Mouse (Mus musculus): ENCODE measurements around the gene Marveld3.

The Marveld3 gene

GRCm38 (mm10) chr8:109961693-109962367 is at the start of gene Marveld3:
TSS of gene Marveld3 (minus strand) at chr8:109962203.
- peak; percentile 85 to 91 for DNase-seq

DNA sequence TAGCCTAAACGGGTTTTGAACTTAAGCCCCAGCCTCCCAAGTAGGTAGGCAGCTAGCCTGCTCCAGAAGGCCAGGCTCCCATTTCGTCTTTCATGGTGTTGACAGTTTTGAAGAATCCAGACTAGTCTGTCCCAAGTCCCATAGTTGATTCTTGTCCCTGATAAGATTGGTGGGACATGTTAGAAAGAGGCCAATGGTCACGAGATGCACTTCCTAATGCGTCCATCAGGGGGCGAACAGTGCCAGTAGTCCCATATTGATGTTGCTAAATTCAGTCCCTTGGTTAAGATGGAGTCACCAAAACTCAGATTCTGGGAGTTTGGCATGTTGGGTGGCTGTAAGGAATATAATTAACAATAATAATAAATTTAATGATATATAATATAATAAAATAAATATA is 48.9 kb upstream of the Marveld3 start:
- peak; percentile 57 to 71 for DNase-seq

GRCm38 (mm10) chr8:110008995-110009446 is 47.0 kb upstream of the Marveld3 start:
- DNase-seq: no peak

GRCm38 (mm10) chr8:110008228-110008994 is 46.4 kb upstream of the Marveld3 start:
- DNase-seq: no peak

- no peak for DNase-seq
Observed at GRCm38 (mm10) chr8:110006312-110007023, 44.5 kb upstream of the Marveld3 start.

DNA sequence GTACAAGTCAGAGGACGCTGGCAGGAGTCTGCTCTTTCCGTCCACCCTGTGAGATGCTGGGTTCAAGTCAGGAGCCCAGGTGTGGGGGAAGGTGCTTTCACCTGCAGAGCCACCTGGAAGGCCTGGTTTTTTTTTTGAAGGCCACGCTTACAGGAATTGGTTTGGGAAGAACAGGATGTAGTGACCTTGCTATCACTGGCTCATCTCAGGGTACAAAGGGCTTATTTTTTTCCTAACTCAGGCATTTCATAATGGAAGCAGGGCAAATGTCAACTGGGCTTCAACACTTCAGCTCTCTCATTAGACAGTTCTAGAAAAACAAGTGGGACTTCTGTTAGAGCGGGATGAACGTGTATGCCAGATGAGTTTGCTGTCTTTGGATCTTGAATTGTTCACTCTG is 42.3 kb upstream of the Marveld3 start:
- DNase-seq: no peak

DNA sequence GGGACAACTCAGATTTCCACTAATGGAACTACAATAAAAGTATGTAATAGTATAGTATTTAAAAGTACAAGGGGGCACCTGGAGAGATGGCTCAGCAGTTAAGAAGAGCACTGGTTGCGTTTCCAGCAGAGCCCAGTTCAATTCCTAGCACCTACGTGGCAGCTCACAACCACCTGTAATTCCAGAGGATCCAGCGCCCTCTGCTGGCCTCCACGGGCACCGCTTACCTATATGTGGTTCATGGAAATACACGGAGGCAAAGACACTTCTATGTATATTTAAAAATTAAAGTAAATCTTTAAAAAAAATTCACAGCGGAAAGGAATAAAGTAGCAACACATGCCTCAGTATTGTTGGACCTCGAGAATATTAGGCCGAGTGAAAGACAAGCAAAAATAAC is 41.0 kb upstream of the Marveld3 start:
- peak in 1 of 2 experiments; percentile 24 for DNase-seq

DNA sequence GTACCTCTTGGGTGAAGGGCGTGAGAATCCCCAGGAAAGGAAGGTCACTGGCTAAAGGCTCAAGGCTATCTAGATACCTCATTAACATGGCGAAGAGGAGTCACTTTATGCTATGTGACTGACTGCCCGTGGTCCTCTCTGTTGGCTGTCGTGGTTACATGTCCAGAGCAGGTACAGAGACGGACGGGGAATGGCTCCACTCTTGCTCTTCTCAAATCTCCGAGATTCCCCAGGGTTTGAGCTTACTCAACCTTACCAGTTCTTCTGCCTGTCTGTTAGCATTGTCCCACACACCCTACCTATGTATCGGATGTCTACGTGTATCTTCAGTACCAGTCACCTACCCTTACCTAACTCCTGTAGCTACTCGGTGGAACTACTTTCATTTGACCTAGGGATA is 38.0 kb upstream of the Marveld3 start:
- DNase-seq: no peak

DNA sequence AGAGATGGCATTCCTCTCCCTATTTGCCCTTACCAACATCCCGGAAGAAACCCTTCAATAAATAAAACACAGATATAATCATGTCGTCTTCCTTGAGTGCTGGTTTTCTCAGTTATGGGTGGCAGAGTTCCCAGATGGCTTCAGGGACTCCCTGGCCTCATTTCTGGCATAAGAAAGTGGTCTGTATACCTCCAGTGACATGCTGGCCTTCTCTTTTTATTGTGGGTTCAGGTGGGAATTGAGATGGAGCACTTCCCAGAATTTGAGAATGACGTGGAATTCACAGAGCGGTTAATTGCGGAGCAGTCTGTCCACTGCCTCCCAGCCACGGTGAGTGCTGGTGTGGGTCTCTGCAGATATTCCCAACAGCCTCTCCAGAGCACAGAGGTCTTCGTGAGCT is 36.1 kb upstream of the Marveld3 start:
- DNase-seq: no peak

DNA sequence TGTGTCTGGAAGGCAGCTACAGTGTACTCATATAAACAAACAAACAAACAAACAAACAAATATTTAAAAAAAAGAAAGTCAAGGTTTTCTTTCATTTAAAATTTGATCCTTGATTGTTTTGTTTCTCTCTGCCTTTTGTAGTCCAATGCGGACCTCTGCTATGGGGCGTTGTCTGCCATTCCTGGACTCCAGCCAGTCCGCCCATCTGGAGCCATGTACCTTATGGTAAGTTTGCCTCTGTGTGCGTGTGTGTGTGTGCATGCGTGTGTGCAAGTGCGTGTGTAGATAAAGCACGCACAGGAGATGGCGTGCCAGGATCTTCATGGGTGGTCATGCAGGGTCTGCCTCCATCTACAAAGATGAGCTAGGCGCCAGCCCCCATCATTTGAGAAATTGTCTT is 35.4 kb upstream of the Marveld3 start:
- no peak for DNase-seq

DNA sequence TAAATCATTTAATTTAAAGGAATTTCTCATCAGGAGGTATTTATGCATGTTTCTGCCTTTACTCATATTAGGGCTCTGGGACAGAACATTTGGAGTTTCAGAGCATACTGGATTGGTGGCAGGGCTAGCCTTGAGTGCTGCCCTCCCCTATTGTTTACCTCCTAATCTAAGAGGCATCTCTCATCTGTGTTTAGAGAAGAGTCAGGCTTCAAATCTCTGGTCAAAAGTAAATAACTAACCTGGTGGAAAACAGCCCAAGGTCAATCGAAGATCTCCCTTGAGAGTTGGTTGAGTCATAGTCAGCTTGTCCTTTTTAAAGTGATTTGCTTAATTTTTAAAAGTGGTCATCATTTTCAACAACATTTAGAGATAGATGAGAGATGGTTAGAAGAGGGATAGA is 30.9 kb upstream of the Marveld3 start:
- no peak for DNase-seq

DNA sequence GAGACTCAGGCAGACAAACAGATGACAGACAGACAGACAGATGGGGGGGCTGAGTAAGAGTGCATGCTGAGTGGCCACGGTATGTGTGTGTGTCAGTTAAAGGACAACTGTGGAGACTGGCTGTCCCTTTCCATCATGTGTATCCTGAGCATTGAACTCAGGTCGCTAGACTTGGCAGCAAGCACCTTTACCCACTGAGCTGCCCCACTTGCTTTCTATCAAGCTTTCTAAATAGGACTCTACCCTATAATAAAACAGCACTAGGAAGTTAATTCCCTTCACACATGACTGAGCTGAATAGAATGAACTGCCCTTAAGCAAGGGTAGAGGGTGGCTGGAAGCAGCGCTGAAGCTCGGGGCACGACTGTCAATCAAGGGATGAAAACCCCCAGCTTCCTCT is 30.2 kb upstream of the Marveld3 start:
- DNase-seq: no peak

GRCm38 (mm10) chr8:109990224-109990623 is 28.2 kb upstream of the Marveld3 start, which contains the start of gene Tat:
TSS of gene Tat (plus strand) at chr8:109990437.
- DNase-seq: no peak

DNA sequence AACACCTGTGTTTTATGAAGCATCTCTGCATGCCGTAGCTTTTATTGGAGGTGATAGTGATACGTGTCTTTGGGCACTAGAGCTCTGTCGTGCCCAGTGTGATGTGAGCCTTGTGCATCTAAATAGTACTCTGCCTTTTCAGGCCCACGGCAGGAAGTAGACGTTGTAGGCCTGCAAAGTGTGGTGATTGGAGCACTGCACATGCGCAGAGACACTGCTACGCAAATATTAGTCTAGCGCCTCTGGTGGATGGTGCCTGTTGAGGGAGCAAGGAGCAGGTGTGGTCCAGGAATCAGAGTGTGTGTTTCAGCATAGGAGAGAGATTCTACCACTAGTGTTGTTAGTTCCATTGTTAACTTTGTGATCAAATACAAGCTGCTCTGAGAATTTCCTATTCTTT is 27.1 kb upstream of the Marveld3 start:
- no peak for DNase-seq

DNA sequence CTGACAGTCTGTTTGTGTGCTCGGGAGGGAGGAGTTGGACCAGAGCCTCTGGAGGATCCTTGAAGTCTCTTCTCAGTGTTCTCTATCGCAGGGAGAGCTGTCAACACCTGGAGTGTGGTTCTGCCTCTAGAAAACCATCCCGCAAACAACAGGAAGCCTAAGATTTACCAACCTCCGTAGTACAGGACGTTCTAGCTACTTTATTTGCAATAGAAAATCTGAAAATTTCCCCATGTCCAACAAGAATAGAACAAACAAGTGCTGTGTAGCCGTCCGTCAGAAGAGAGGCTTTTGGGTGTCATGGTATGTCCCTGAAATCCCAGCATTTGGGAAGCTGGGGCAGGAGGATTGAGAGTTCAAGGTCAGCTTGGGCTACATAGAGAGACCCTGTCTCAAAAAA is 25.8 kb upstream of the Marveld3 start:
- DNase-seq: no peak

DNA sequence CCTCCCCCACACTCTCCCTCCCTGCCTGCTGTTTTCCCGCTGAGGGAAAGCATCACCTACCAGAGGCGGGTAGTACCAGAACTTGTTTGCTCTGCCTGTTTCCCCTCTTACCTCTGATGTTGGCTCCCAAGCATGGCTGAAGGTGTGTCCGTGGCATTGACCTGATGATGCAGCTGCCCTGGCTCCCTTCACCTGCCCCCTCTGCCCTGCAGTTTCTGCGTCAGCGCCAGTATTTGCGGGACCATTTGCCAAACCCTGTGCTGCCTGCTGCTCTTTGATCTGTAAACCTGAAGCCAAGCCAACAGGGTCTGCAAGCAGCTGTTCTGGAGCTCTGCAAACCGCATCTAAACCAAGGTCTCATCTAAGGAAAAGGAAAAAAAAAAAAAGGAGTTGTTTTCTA is 24.4 kb upstream of the Marveld3 start:
- DNase-seq: no peak

DNA sequence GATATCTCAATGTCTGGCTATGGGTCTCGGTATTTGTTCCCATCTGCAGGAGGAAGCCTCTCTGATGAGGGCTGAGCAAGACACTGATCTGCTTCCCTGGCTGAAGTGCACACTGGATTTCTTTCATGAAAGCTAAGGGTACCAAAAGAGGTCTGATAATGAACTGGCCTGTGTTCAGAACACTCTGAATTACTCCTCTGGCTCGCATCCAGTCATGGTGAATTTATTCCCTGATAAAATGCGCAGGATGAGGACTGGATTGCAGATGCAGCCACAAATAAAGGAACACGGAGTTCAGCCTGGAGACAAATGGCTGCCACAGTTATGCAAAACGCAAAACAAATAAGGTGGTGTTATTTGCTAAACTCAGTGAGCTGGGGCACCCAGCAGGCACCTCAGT is 21.9 kb upstream of the Marveld3 start:
- no peak for DNase-seq

DNA sequence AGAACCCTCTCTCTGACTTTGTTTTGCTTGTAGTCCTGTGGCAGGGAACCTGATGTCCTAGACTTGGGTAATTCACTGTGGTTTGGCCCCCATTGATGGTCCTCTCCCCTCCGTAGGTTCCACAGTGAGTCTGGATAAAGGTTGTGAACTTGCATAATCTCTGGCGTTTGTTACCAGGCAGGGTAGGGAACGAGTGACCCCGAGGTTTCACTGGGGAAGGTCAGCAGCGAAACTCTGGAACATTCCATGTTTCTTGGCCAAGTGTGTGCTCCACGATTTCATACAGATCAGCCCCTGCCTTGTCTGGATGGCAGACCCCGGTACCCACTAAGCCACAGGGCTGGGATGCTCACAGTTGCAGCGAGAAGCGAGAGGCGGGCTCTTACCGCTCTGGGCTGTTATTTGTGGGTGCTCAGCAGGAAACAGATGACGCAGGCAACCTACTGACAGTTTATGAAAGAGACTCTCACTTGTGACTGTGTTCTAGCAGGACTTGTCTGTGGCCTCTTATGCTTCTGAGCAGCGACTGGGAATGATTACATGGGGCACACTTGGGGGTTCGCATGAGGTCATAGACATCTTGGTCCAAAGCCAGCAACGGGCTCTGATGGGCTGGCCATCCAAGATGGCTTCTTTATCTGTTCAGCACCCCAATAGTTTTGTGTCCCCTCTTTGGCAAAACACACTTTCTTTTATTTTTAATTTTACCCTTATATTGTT is 20.5 kb upstream of the Marveld3 start:
- DNase-seq: no peak

DNA sequence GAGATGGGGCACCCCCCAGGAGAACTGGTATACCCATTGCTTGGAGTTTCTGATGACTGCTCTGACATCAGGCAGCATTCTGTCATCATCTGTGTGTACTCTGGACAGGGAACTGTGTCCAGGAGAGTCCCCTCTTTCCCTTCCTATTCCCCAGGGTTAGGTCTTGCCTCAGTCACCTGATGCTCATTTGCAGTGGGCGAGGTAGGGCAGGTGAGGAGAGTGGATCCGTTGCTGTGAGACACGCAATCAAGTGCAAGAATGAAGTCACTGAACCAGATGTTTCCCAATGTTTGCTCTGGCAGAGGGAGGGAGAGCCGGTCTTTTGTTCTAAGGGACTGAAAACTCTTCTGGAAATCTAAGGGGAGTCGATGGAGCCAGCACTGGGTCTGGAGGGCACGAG is 17.3 kb upstream of the Marveld3 start:
- DNase-seq: no peak

DNA sequence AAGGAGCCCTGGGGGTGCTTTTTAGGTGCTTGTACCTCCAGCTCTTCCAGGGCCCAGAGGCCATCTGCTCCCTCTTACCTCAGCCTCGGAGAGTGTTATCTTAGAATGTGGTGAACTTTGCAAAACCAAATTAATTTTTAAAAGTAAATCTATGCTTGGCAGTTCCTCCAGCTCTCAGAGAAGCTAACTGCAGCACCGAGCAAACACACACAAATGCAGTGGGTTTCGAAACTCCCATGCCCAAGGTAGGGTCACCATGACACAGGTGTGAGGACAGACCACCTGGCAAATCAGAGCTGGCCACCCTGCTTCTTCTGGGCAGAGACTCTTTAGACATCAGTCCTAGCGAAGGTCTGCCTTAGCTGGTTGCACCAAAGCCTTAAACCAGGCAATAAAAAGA is 10.9 kb upstream of the Marveld3 start:
- peak in 1 of 2 experiments; percentile 9 for DNase-seq

DNA sequence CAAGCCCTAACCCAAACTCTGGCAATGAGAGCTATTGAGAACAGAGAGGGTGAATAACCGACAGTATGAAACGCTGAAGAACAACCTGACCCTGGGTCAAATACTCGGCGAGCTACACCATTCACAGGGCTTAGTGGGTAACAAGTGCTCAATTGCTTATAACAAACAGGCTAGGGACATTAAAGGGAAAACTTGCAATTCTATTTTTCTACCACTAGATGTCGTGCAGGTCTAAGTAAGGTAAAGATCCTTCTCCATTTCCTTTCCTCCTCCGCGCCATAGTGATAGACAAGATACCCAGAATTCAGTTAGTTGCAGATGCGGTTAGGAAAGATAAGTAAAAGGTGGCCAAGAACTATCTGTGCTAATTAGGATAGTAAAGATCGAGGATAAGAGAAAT is 8.3 kb upstream of the Marveld3 start:
- peak in 1 of 2 experiments; percentile 13 for DNase-seq

GRCm38 (mm10) chr8:109968837-109969236 is 6.8 kb upstream of the Marveld3 start:
- DNase-seq: no peak

GRCm38 (mm10) chr8:109964106-109964505 is 2.1 kb upstream of the Marveld3 start:
- DNase-seq: no peak

Data from kidney, postnatal 25 days (tissue).